Mouse (Mus musculus) intestine, postnatal 0 days (tissue): ENCODE results near the gene Arhgef17. TPM values are rescaled to one million over a fixed set of nuclear protein-coding genes. Genes with fewer than 3 reads are reported as not detected.
A peak's percentile ranks its signal among the peaks of the same experiment; 100 is the strongest.

Experiments
- ATAC-seq: fragments of 200-750 bp; cut with Nextera tagmentation; 2 replicates; pipeline ENCODE4 v1.8.0; 2017; ENCODE audit warnings: mild to moderate bottlenecking, moderate TSS enrichment, moderate library complexity
- H3K27ac ChIP-seq: fragments of 300-500 bp; sonication (generic); 2 replicates; pipeline ENCODE4 v1.5.1; 2014; ENCODE audit warnings: mild to moderate bottlenecking, low read depth, low read length, moderate library complexity
- H3K27me3 ChIP-seq: fragments of 300-500 bp; sonication (generic); replicated peaks from 2 replicates; pipeline ENCODE4 v1.6.1; 2014; ENCODE audit warnings: low read length, mixed read lengths; ENCODE audit not compliant: control insufficient read depth, insufficient read depth
- H3K36me3 ChIP-seq: fragments of 300-500 bp; sonication (generic); 2 replicates; pipeline ENCODE4 v1.6.1; 2014; ENCODE audit warnings: mild to moderate bottlenecking, moderate library complexity; ENCODE audit not compliant: control insufficient read depth, insufficient read depth
- H3K4me1 ChIP-seq: fragments of 300-500 bp; sonication (generic); replicated peaks from 2 replicates; pipeline ENCODE4 v1.6.1; 2014; ENCODE audit warnings: antibody characterized with exemption, low read length, mixed read lengths; ENCODE audit not compliant: control insufficient read depth, insufficient read depth
- H3K4me2 ChIP-seq: fragments of 300-500 bp; sonication (generic); replicated peaks from 2 replicates; pipeline ENCODE4 v1.6.1; 2014; ENCODE audit warnings: low read depth, mild to moderate bottlenecking, moderate library complexity
- H3K4me3 ChIP-seq: fragments of 300-500 bp; sonication (generic); 2 replicates; pipeline ENCODE4 v1.5.1; 2014; ENCODE audit warnings: low read depth, low read length
- H3K9ac ChIP-seq: fragments of 300-500 bp; sonication (generic); 2 replicates; pipeline ENCODE4 v1.6.1; 2014; ENCODE audit warnings: mild to moderate bottlenecking, low read depth, low read length
- H3K9me3 ChIP-seq: fragments of 300-500 bp; sonication (generic); 2 replicates; pipeline ENCODE4 v1.6.1; 2016; ENCODE audit warnings: mixed run types; ENCODE audit not compliant: control insufficient read depth
- CTCF ChIP-seq: sonication (generic); IDR thresholded peaks from 2 replicates; pipeline ENCODE4 v1.5.1; 2016; ENCODE audit warnings: low read depth, mild to moderate bottlenecking, control low read depth, antibody characterized with exemption, moderate library complexity
- WGBS: fragments of 180-500 bp; shearing (Covaris S2); extraction: QIAGEN DNeasy Blood & Tissue Kit; methylation state at CpG from one replicate; pipeline ENCODE4 v1.1.7; 2014; 5-methylcytosine and 5-hydroxymethylcytosine counted together
- polyA plus RNA-seq: library from polyadenylated mRNA; unstranded; fragments of >200 nt; fragmentation: Nextera tagmentation; extraction: Ambion mirVana; gene quantifications from 2 replicates; pipeline ENCODE4 v1.2.1, GENCODE M21; 2015

The Arhgef17 gene
- polyA plus RNA-seq, 1 experiment from 2014 or later: 2.5 TPM

DNA sequence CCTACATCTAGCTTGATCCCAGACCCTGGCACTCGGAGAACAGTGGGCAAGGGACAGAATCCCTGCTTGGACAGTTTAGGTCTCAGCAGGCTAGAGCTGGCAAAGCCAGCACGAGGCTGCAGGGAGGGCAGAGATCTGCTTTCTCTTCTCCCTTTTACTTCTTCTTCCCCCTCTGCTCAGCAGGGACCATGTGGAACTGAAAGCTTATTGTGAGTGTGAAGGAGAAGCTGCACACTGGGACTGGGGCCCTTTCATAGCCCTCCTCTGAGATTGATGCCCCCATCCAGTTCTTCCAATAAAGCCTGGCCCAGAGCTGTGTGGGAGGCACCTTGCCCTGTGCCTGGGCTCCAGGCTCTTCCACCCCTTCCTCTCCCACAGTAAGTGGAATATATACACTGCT lies 12.4 kb upstream of the Arhgef17 start:
- H3K27ac ChIP-seq: no peak overlapping the region
- 64% methylated on average over 2 of the region's 2 CpGs for WGBS

DNA sequence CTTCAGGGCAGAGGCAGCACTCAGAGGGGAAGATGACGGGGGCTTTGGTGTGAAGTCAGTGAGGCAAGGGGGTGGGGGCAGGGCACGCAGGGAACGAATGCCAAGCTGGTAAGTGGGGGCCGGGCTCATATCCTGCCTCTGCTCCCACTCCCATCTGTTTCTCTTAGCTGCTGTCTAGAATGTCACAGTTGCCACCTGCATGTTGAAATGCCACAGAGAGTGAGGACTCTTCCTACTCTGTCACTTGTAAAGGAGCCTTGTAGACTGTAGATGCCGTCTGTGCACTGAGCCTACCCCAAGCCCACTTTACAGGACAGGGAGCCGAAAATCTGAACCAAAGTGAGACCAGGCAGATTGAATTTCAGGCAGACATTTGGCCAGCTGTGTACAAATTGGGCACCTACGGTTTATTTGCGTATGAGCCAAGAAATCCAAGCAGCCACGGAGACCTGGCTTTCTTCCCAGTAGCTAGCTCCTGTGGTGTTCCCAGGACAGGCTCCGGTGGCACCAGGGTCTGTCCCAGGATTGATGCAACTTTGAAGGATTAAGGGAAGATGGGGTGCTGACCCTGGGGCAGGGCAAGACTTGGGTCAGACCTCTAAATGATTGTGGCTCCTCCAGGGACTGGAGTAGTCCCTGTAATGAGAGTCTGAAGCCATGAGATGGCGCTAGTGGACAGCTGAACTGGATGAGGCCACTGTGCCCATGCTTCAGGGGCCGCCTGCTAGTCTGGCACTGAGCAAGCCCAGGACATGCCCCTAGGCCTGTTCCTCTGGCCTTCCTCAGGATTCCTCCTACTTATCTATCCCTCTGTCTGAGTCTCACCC lies 11.1 kb upstream of the Arhgef17 start:
- no peak overlapping the region for H3K9ac ChIP-seq
- H3K36me3 ChIP-seq: peaks cover 3% of the 10 kb centered on the region; the same call in 1 of the 2 replicates
- peak; percentile 48 for ATAC-seq
- no peak overlapping the region for H3K4me2 ChIP-seq
- no peak overlapping the region for H3K27ac ChIP-seq
- H3K4me3 ChIP-seq: no peak overlapping the region
- H3K27me3 ChIP-seq: no peaks in the 10 kb centered on the region
- no peaks in the 10 kb centered on the region for H3K4me1 ChIP-seq
- no peaks in the 10 kb centered on the region for H3K9me3 ChIP-seq
- TF ChIP-seq CTCF: peak; percentile 93
- WGBS: 54% methylated on average over 12 of the region's 12 CpGs

More for the DNA sequence above, 12.4 kb upstream of the Arhgef17 start:
- H3K27me3 ChIP-seq: no peaks in the 10 kb centered on the region
- no peak overlapping the region for H3K4me3 ChIP-seq
- no peak overlapping the region for H3K9ac ChIP-seq
- no peaks in the 10 kb centered on the region for H3K36me3 ChIP-seq
- no peak for TF ChIP-seq CTCF
- no peak for ATAC-seq
- no peaks in the 10 kb centered on the region for H3K9me3 ChIP-seq
- H3K4me1 ChIP-seq: no peaks in the 10 kb centered on the region
- no peak overlapping the region for H3K4me2 ChIP-seq

DNA sequence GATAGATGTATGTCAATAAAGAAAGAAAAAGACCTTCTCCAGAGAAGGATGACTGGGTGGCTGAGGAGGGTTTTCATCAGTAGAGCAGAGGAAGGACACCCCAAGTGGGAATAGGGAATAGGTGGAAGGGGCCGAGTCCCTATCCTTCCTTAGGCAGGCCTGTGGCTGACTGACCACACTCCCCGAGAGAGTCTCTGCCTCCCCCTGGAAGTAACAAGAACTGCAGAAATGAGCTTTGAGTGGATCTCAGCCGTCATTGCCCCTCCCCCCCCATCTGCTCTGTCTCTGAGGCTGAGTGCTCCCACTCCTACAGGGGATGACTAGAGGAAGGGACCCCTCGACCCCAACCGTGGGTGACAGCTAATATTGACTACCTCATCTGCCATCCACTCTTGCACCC lies 9.3 kb upstream of the Arhgef17 start:
- ATAC-seq: no peak
- no peaks in the 10 kb centered on the region for H3K4me1 ChIP-seq
- no peaks in the 10 kb centered on the region for H3K27me3 ChIP-seq
- peak; percentile 48 for TF ChIP-seq CTCF
- no peak overlapping the region for H3K4me2 ChIP-seq
- no peak overlapping the region for H3K9ac ChIP-seq
- H3K36me3 ChIP-seq: peaks cover 3% of the 10 kb centered on the region; the same call in 1 of the 2 replicates
- no peak overlapping the region for H3K27ac ChIP-seq
- WGBS: 59% methylated on average over 5 of the region's 5 CpGs
- H3K4me3 ChIP-seq: no peak overlapping the region
- H3K9me3 ChIP-seq: no peaks in the 10 kb centered on the region

DNA sequence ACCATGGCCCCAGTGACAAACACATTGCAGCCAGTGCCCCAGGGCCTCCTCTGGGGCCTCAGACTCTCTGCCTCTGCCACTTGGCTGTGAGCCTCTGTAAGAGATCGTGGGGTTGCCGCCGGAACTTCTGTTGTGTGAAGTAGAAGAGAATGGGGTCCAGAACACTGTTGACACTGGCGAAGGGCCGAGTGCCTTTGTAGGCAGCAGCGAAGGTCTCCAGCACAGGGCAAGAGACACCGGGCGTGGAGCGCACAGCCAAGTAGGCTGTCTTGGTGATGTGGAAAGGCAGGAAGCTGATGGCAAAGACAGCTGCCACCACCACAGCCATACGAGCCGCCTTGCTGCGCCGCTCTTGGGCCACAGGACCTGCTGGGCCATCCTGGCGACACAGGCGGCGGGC lies 6.2 kb upstream of the Arhgef17 start:
- ATAC-seq: no peak
- Histone ChIP-seq H3K27ac (no peak overlapping the region), H3K27me3 (no peaks in the 10 kb centered on the region), H3K9me3 (no peaks in the 10 kb centered on the region), H3K4me2 (no peak overlapping the region), H3K9ac (no peak overlapping the region), H3K4me1 (no peaks in the 10 kb centered on the region), H3K4me3 (no peak overlapping the region), H3K36me3 (peaks cover 3% of the 10 kb centered on the region; the same call in 1 of the 2 replicates)
- 92% methylated on average over 16 of the region's 16 CpGs for WGBS
- no peak for TF ChIP-seq CTCF

DNA sequence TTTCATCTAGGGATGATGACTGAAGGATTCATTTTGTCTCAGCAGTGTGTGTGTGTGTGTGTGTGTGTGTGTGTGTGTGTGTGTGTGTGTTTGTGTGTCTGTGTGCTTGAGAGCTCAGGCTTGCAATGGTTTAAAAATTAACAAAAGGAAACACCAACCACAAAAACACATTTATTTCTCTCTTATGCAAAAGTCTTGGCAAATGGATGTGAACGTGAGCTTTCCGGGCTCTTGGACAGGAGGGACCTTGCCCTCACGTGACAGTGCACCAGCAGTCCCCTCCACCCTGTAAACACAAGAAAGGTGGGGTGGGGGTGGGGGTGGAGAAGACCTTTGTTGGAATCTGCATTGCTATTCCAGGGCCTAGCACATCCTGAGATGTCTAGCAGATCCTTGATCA lies 5.6 kb upstream of the Arhgef17 start:
- no peak overlapping the region for H3K4me3 ChIP-seq
- no peaks in the 10 kb centered on the region for H3K4me1 ChIP-seq
- ATAC-seq: no peak
- H3K9ac ChIP-seq: no peak overlapping the region
- H3K36me3 ChIP-seq: peaks cover 3% of the 10 kb centered on the region; the same call in 1 of the 2 replicates
- TF ChIP-seq CTCF: no peak
- H3K9me3 ChIP-seq: no peaks in the 10 kb centered on the region
- 51% methylated on average over 3 of the region's 3 CpGs for WGBS
- H3K27me3 ChIP-seq: no peaks in the 10 kb centered on the region
- H3K27ac ChIP-seq: no peak overlapping the region
- H3K4me2 ChIP-seq: no peak overlapping the region

DNA sequence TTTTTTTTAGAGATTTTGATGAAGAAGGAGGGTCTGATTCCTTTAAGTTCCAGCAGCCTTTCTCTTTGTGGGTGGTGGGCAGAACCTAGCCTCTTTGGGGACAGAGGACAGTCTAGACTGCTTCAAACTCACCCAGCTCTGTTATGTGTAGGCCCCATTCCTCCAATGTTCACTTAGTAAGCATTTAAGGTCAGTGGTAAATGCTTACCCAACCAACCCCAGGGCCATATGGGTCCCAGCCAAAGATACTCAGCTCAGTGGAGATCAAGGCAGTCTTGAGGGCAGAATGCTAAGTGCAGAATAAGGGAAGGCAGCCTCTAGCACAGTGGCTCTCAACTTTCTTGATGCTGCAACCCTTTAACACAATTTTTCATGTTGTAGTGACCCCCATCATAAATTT lies 1.6 kb upstream of the Arhgef17 start:
- H3K27me3 ChIP-seq: peaks cover 21% of the 10 kb centered on the region
- no peak for ATAC-seq
- H3K27ac ChIP-seq: no peak overlapping the region
- H3K4me2 ChIP-seq: no peak overlapping the region
- no peak overlapping the region for H3K9ac ChIP-seq
- no peaks in the 10 kb centered on the region for H3K9me3 ChIP-seq
- no peak for TF ChIP-seq CTCF
- H3K36me3 ChIP-seq: peaks cover 3% of the 10 kb centered on the region; the same call in 1 of the 2 replicates
- H3K4me1 ChIP-seq: peaks cover 2% of the 10 kb centered on the region; the same call in 1 of the 2 replicates
- H3K4me3 ChIP-seq: no peak overlapping the region
